Mouse (Mus musculus) intestine, embryonic 14.5 days (tissue): Measurements from ENCODE around the gene Smg6. TPM values are rescaled to one million over a fixed set of nuclear protein-coding genes. Genes with fewer than 3 reads are reported as not detected.
A peak's percentile ranks its signal among the peaks of the same experiment; 100 is the strongest.

Experiments used
- ATAC-seq: fragments of 200-750 bp; cut with Nextera tagmentation; replicated peaks from 2 replicates; pipeline ENCODE4 v1.8.0; 2017; ENCODE audit warnings: low read depth, moderate number of reproducible peaks, moderate TSS enrichment, moderate library complexity; ENCODE audit not compliant: low FRiP score, low TSS enrichment
- DNase-seq: peaks from one replicate; pipeline ENCODE4 v3.0.0-alpha.2; 2018; ENCODE audit warnings: low spot score
- H3K27ac ChIP-seq: fragments of 300-500 bp; sonication (generic); 2 replicates; pipeline ENCODE4 v1.5.1; 2014; ENCODE audit warnings: low read depth, mild to moderate bottlenecking, control low read depth
- H3K27me3 ChIP-seq: fragments of 300-500 bp; sonication (generic); replicated peaks from 2 replicates; pipeline ENCODE4 v1.6.1; 2014; ENCODE audit warnings: low read length, control low read depth; ENCODE audit not compliant: control insufficient read depth, insufficient read depth
- H3K36me3 ChIP-seq: fragments of 300-500 bp; sonication (generic); 2 replicates; pipeline ENCODE4 v1.6.1; 2014; ENCODE audit warnings: low read length, control low read depth; ENCODE audit not compliant: control insufficient read depth, insufficient read depth
- H3K4me1 ChIP-seq: fragments of 300-500 bp; sonication (generic); replicated peaks from 2 replicates; pipeline ENCODE4 v1.6.1; 2014; ENCODE audit warnings: low read length, control low read depth, mixed read lengths; ENCODE audit not compliant: control insufficient read depth, insufficient read depth
- H3K4me2 ChIP-seq: fragments of 300-500 bp; sonication (generic); 2 replicates; pipeline ENCODE4 v1.6.1; 2014; ENCODE audit warnings: low read length
- H3K4me3 ChIP-seq: fragments of 300-500 bp; sonication (generic); 2 replicates; pipeline ENCODE4 v1.5.1; 2014; ENCODE audit warnings: low read depth, low read length, control low read depth, mixed read lengths
- H3K9ac ChIP-seq: fragments of 300-500 bp; sonication (generic); 2 replicates; pipeline ENCODE4 v1.6.1; 2014; ENCODE audit warnings: mild to moderate bottlenecking, low read length
- H3K9me3 ChIP-seq: fragments of 300-500 bp; sonication (generic); 2 replicates; pipeline ENCODE4 v1.6.1; 2016; ENCODE audit warnings: low read length, control low read depth; ENCODE audit not compliant: control insufficient read depth
- WGBS: fragments of 180-500 bp; shearing (Covaris S2); extraction: QIAGEN DNeasy Blood & Tissue Kit; methylation state at CpG from one replicate; pipeline ENCODE4 v1.1.7; 2014; 5-methylcytosine and 5-hydroxymethylcytosine counted together
- polyA plus RNA-seq: library from polyadenylated mRNA; unstranded; fragments of >200 nt; fragmentation: Nextera tagmentation; extraction: Ambion mirVana; gene quantifications from 2 replicates; pipeline ENCODE4 v1.2.1, GENCODE M21; 2014

The Smg6 gene
- polyA plus RNA-seq, 1 experiment from 2014 or later: 15.3 TPM

DNA sequence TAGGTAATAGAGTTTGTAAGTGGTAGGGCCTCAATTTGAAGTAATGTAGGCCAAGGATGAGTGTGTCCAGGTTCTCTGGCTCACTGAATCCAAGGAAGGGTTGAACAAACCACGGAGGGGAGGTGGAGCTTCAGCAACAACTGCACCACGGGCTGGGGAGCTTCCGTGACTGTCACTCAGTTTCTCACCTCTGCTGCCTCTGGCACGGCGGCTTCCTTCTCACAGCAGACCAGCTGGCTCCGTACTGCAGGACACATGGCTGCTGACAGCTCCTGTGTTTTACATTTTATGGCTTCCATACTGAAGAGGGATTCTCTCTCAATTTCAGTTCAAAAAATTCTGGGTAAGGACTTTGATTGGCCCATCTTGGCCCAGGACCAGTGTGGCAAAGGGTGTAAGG, 6.4 kb upstream of the Smg6 start:
- Histone ChIP-seq H3K9ac (no peak overlapping the region), H3K4me1 (no peaks in the 10 kb centered on the region), H3K36me3 (peaks cover 19% of the 10 kb centered on the region), H3K27me3 (no peaks in the 10 kb centered on the region), H3K4me2 (no peak overlapping the region), H3K4me3 (no peak overlapping the region), H3K9me3 (no peaks in the 10 kb centered on the region), H3K27ac (no peak overlapping the region)
- ATAC-seq (no peak), DNase-seq (no peak)
- 59% methylated on average over 6 of the region's 6 CpGs for WGBS

GRCm38 (mm10) chr11:74924149-74924548, 1.5 kb upstream of the Smg6 start:
- Histone ChIP-seq H3K4me1 (peaks cover 16% of the 10 kb centered on the region), H3K27me3 (no peaks in the 10 kb centered on the region), H3K4me3 (no peak overlapping the region), H3K9me3 (no peaks in the 10 kb centered on the region), H3K27ac (no peak overlapping the region), H3K9ac (no peak overlapping the region), H3K4me2 (no peak overlapping the region), H3K36me3 (peaks cover 4% of the 10 kb centered on the region)
- 68% methylated on average over 4 of the region's 4 CpGs for WGBS
- no peak for DNase-seq
- ATAC-seq: no peak

- no peak for ATAC-seq
- DNase-seq: no peak
- Histone ChIP-seq H3K36me3 (peaks cover 19% of the 10 kb centered on the region; the same call in 1 of the 2 replicates), H3K4me2 (peak overlapping the region; percentile 63), H3K27ac (peak overlapping the region; percentile 97), H3K9me3 (no peaks in the 10 kb centered on the region), H3K27me3 (no peaks in the 10 kb centered on the region), H3K9ac (peak overlapping the region; percentile 94), H3K4me1 (peaks cover 16% of the 10 kb centered on the region), H3K4me3 (peak overlapping the region; percentile 98)
- 4% methylated on average over 11 of the region's 11 CpGs for WGBS
Measured at GRCm38 (mm10) chr11:74926388-74927005, 874 bp downstream of the Smg6 start.

GRCm38 (mm10) chr11:74927236-74927725, 1.7 kb downstream of the Smg6 start:
- peak overlapping the region; percentile 63 for H3K4me2 ChIP-seq
- H3K9me3 ChIP-seq: no peaks in the 10 kb centered on the region
- H3K9ac ChIP-seq: no peak overlapping the region
- H3K36me3 ChIP-seq: peaks cover 27% of the 10 kb centered on the region
- no peak for ATAC-seq
- H3K27ac ChIP-seq: no peak overlapping the region
- H3K27me3 ChIP-seq: no peaks in the 10 kb centered on the region
- peak overlapping the region; percentile 98; the same call in 1 of the 2 replicates for H3K4me3 ChIP-seq
- H3K4me1 ChIP-seq: peaks cover 16% of the 10 kb centered on the region
- WGBS: 94% methylated on average over 2 of the region's 2 CpGs
- DNase-seq: no peak

GRCm38 (mm10) chr11:74929111-74929510, 3.5 kb downstream of the Smg6 start:
- DNase-seq (no peak), ATAC-seq (no peak)
- 84% methylated on average over 4 of the region's 4 CpGs for WGBS
- H3K4me2 ChIP-seq: no peak overlapping the region
- no peak overlapping the region for H3K27ac ChIP-seq
- H3K4me3 ChIP-seq: no peak overlapping the region
- H3K27me3 ChIP-seq: no peaks in the 10 kb centered on the region
- peaks cover 16% of the 10 kb centered on the region for H3K4me1 ChIP-seq
- H3K36me3 ChIP-seq: peaks cover 43% of the 10 kb centered on the region
- no peak overlapping the region for H3K9ac ChIP-seq
- no peaks in the 10 kb centered on the region for H3K9me3 ChIP-seq

DNA sequence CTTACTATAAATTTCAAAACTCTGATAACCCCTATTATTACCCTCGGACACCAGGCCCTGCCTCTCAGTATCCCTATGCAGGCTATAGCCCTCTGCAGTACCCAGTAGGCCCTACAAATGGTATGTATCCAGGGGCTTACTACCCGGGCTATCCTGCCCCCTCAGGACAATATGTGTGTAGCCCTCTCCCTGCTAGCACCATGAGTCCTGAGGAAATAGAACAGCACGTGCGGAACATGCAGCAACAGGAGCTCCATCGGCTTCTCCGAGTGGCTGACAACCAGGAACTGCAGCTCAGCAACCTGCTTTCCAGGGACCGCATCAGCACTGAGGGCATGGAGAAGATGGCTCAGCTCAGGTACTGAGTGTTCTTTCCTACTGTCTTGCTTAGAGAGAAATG, 4.8 kb downstream of the Smg6 start:
- no peak for ATAC-seq
- no peak for DNase-seq
- no peak overlapping the region for H3K9ac ChIP-seq
- H3K9me3 ChIP-seq: no peaks in the 10 kb centered on the region
- H3K4me3 ChIP-seq: no peak overlapping the region
- H3K27me3 ChIP-seq: no peaks in the 10 kb centered on the region
- 92% methylated on average over 7 of the region's 7 CpGs for WGBS
- H3K27ac ChIP-seq: no peak overlapping the region
- H3K36me3 ChIP-seq: peaks cover 55% of the 10 kb centered on the region
- no peak overlapping the region for H3K4me2 ChIP-seq
- H3K4me1 ChIP-seq: peaks cover 11% of the 10 kb centered on the region

- H3K27me3 ChIP-seq: no peaks in the 10 kb centered on the region
- H3K4me1 ChIP-seq: no peaks in the 10 kb centered on the region
- no peaks in the 10 kb centered on the region for H3K9me3 ChIP-seq
- H3K27ac ChIP-seq: no peak overlapping the region
- H3K4me3 ChIP-seq: no peak overlapping the region
- H3K9ac ChIP-seq: no peak overlapping the region
- peaks cover 41% of the 10 kb centered on the region for H3K36me3 ChIP-seq
- DNase-seq (no peak), ATAC-seq (no peak)
- WGBS: 70% methylated on average over 3 of the region's 3 CpGs
- H3K4me2 ChIP-seq: no peak overlapping the region
Measured at GRCm38 (mm10) chr11:74946348-74946747, 20.7 kb downstream of the Smg6 start.

DNA sequence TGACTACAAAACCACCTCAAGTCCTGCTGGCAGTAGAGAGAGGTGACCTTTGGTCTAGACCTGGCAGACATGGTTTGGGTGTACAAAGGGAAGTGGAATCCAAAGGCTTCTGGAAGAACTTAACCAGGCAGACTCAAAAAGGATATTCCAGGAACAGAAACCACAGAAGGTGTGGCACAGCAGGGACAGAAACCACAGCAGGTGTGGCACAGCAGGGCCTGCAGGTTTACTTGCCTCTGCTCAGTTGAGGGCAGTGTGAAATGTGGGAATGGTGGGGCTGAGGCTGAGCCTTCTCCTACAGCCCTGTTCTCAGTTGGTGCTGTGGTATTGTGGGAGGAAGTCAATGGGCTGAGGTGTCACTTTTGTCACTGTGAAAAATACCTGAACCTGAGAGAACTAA, 29.3 kb downstream of the Smg6 start:
- no peak for ATAC-seq
- DNase-seq: no peak
- no peak overlapping the region for H3K27ac ChIP-seq
- no peaks in the 10 kb centered on the region for H3K9me3 ChIP-seq
- no peak overlapping the region for H3K4me3 ChIP-seq
- H3K9ac ChIP-seq: no peak overlapping the region
- H3K36me3 ChIP-seq: peaks cover 24% of the 10 kb centered on the region
- H3K4me2 ChIP-seq: no peak overlapping the region
- H3K27me3 ChIP-seq: no peaks in the 10 kb centered on the region
- H3K4me1 ChIP-seq: 0 out of 2 replicates have a peak, but pooled peaks cover 3% of the 10 kb centered on the region

- Histone ChIP-seq H3K4me2 (no peak overlapping the region), H3K4me1 (0 out of 2 replicates have a peak, but pooled peaks cover 3% of the 10 kb centered on the region), H3K4me3 (no peak overlapping the region), H3K9me3 (no peaks in the 10 kb centered on the region), H3K27ac (no peak overlapping the region), H3K27me3 (no peaks in the 10 kb centered on the region), H3K36me3 (peaks cover 24% of the 10 kb centered on the region), H3K9ac (no peak overlapping the region)
- ATAC-seq: no peak
- no peak for DNase-seq
Measured at GRCm38 (mm10) chr11:74956006-74956405, 30.4 kb downstream of the Smg6 start.
